In genomic region chr17:29043583-29043982, GRCm38 (mm10) we compare ENCODE assay signal across 1 mouse cellular context.
TF ChIP-seq lines count a peak whose summit lies in the region.

No protein-coding gene starts in this region.

TF ChIP-seq in MEL, 35 proteins besides CTCF, POLR2A, EP300 and RAD21 (continued from another document):
- TF ChIP-seq SIN3A (IDR thresholded peaks at IDR 0.05; ENCODE audit: low read length): 0 out of 2 replicates have a peak, but pooled peaks have one; percentile 14
